ENCODE assay signal across 24 mouse cellular contexts in the genomic region with DNA sequence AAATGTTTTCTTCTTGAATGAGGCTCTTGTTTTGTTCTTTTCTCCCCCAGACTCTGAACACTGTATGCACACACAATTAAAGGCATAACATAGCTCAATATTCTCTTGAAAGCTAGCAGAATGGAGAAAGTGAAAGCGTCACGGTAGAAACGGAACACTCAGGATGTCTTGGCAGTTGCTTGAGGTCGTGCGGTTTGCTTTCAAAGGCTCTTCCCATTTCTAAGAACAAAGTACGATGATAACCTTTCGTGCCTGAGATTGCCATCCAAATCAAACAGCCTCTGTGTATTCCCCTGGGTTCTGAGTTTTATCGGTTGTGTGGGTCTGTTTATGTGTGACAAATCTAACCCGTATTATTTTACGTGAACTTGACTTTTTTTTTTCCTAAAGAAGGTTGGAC. TPM values are rescaled to one million over a fixed set of nuclear protein-coding genes. Genes with fewer than 3 reads are reported as not detected.
DNase-seq lines count a peak whose midpoint lies in the region; ATAC-seq and TF ChIP-seq lines count a peak whose summit lies in the region.
"Had no signal": no experiment of that assay in that cellular context is flagged by ENCODE, and none has a peak within 500 bp of the region (broad histone marks: within the 10 kb centered on the region; RNA-seq: fewer than 3 reads in every experiment).

No protein-coding gene starts in this region.

- TF ChIP-seq CTCF in lung, adult 2 months (IDR thresholded peaks at IDR 0.05; ENCODE audit: insufficient read depth, low read length) = no peak

- WGBS in lung, adult 2 months = 40% methylated on average over 10 of the region's 10 CpGs

- peaks cover 4% of the 10 kb centered on the region; the same call in 1 of the 2 replicates for H3K4me1 ChIP-seq in lung, adult 2 months (ENCODE audit: control insufficient read depth, insufficient read depth, low read length)
- H3K4me1 ChIP-seq: forebrain, embryonic 13.5 days; hindbrain, embryonic 12.5 days; limb, embryonic 13.5 days; lung, embryonic 15.5 days; midbrain, embryonic 10.5 days had no signal

- peak; percentile 73 for DNase-seq in CD4-positive helper T cell, adult 2 months (ENCODE audit: low read depth, low spot score)
- DNase-seq in kidney, postnatal 14 days = no peak
- DNase-seq in lung, adult 2 months = no peak
- DNase-seq in kidney, postnatal 10 days = no peak
- no peak for DNase-seq in cerebellum, postnatal 10 days
- DNase-seq: adrenal gland, postnatal 25 days; cerebellum, adult 11 months; cerebellum, postnatal 14 days; embryo, embryonic 11 days; heart, postnatal 10 days; kidney, postnatal 4 days; lung, postnatal 36 days had no signal

- no peak for TF ChIP-seq POLR2A in lung, adult 2 months (IDR thresholded peaks at IDR 0.05; ENCODE audit: borderline replicate concordance, extremely low read depth, low read depth, low read length)

- no peak overlapping the region for H3K4me3 ChIP-seq in lung, adult 2 months (replicated peaks; ENCODE audit: extremely low read depth, low read depth, low read length)
- H3K4me3 ChIP-seq: forebrain, embryonic 13.5 days; heart, embryonic 12.5 days; hindbrain, embryonic 12.5 days; limb, embryonic 13.5 days; lung, embryonic 15.5 days; midbrain, embryonic 10.5 days; myocyte had no signal

- ATAC-seq in CD4-positive, CD25-positive, alpha-beta regulatory T cell, adult 4 months = peak; percentile 75
- ATAC-seq in granulocyte monocyte progenitor cell, adult 5-6 weeks (replicated peaks; ENCODE audit: poor library complexity, severe bottlenecking) = peak; percentile 64
- peak; percentile 56 for ATAC-seq in megakaryocyte progenitor cell, adult 5-6 weeks (replicated peaks; ENCODE audit: poor library complexity)
- ATAC-seq: forebrain, embryonic 13.5 days; midbrain, embryonic 16.5 days had no signal

RNA-seq across cellular contexts. Expression of a gene that starts 11.5 kb away (rescaled TPM):
- under 1 TPM; 0.17 to 0.32 TPM for polyA plus RNA-seq in CD4-positive, CD25-positive, alpha-beta regulatory T cell, adult 4 months (2017; shearing (Covaris generic))
- not detected in 2 replicates for total RNA-seq in granulocyte monocyte progenitor cell, adult 5-6 weeks (2014; fragmentation: Nextera tagmentation)
- total RNA-seq in granulocyte monocyte progenitor cell, adult 5-6 weeks (2017) = not detected in 2 replicates
- 0.07 TPM in 1 of 2 replicates, not detected in the other for total RNA-seq in megakaryocyte progenitor cell, adult 5-6 weeks (2015)
- total RNA-seq in megakaryocyte progenitor cell, adult 5-6 weeks (2017) = not detected in 2 replicates
- polyA plus RNA-seq in lung, adult 2 months (2012; rRNA removed) = 4.0 and 9.6 TPM in 2 replicates
- polyA plus RNA-seq: C2C12 had no signal
